Mouse (Mus musculus): ENCODE measurements around the gene Babam2. TPM values are rescaled to one million over a fixed set of nuclear protein-coding genes. Genes with fewer than 3 reads are reported as not detected.

Gene Babam2
- total RNA-seq (2021) = 10 to 100 TPM; 39.5 to 45.2 TPM
- long read RNA-seq, experiment 1, transcript Babam2-209 (12 exons, 1,888 nt) = major isoform, 33 of 37 reads
- long read RNA-seq, experiment 1, partial matches to known transcripts = 0 of 37 reads
- long read RNA-seq, experiment 1, other reads (novel, unspliced or antisense) = 4 of 37 reads
- long read RNA-seq, experiment 2, transcript Babam2-209 (12 exons, 1,888 nt) = major isoform, 24 of 30 reads
- long read RNA-seq, experiment 2, partial matches to known transcripts = 1 of 30 reads
- long read RNA-seq, experiment 2, other reads (novel, unspliced or antisense) = 5 of 30 reads

- intact Hi-C loops (cut with DNase I) = loop anchor here (1.0 to 5.0 kb wide), 5 partner anchors 100 to 438 kb away; partner anchors contain the start of genes Fosl2 and Mrpl33
- Histone ChIP-seq H3K27ac (peak within 1 kb of the TSS; percentile 98), H3K4me3 (peak within 1 kb of the TSS; percentile 94)
- peak; percentile 91 for DNase-seq (ENCODE audit: extremely low spot score in 1 of 2, low spot score in 2 of 2)
- no peak for TF ChIP-seq CTCF (IDR thresholded peaks at IDR 0.05)
These were observed at the start of gene Babam2 for GRCm38 (mm10) chr5:31697644-31698296. TSS of gene Babam2 (plus strand) at chr5:31697684.

- no peak for DNase-seq (ENCODE audit: extremely low spot score in 1 of 2, low spot score in 2 of 2)
- intact Hi-C loops (cut with DNase I) = no loop called here
- Histone ChIP-seq H3K4me3 (no peak overlapping the region), H3K27ac (no peak overlapping the region)
- no peak for TF ChIP-seq CTCF (IDR thresholded peaks at IDR 0.05)
These were observed 46.8 kb upstream of the Babam2 start for GRCm38 (mm10) chr5:31650518-31651288.

GRCm38 (mm10) chr5:31655688-31656190 is 41.7 kb upstream of the Babam2 start:
- TF ChIP-seq CTCF (IDR thresholded peaks at IDR 0.05) = no peak
- DNase-seq (ENCODE audit: extremely low spot score in 1 of 2, low spot score in 2 of 2) = no peak
- Histone ChIP-seq H3K27ac (no peak overlapping the region), H3K4me3 (no peak overlapping the region)
- intact Hi-C loops (cut with DNase I) = no loop called here

GRCm38 (mm10) chr5:31666176-31666575 is 31.3 kb upstream of the Babam2 start:
- no peak for DNase-seq (ENCODE audit: extremely low spot score in 1 of 2, low spot score in 2 of 2)
- no peak overlapping the region for H3K4me3 ChIP-seq
- TF ChIP-seq CTCF (IDR thresholded peaks at IDR 0.05) = no peak
- intact Hi-C loops (cut with DNase I) = no loop called here
- H3K27ac ChIP-seq = no peak overlapping the region

- no peak overlapping the region for H3K27ac ChIP-seq
- intact Hi-C loops (cut with DNase I) = no loop called here
- no peak for DNase-seq (ENCODE audit: extremely low spot score in 1 of 2, low spot score in 2 of 2)
- no peak for TF ChIP-seq CTCF (IDR thresholded peaks at IDR 0.05)
- H3K4me3 ChIP-seq = no peak overlapping the region
These were observed 29.0 kb upstream of the Babam2 start for GRCm38 (mm10) chr5:31668325-31668968.

GRCm38 (mm10) chr5:31669984-31670383 is 27.5 kb upstream of the Babam2 start:
- no peak for DNase-seq (ENCODE audit: extremely low spot score in 1 of 2, low spot score in 2 of 2)
- Histone ChIP-seq H3K4me3 (no peak overlapping the region), H3K27ac (no peak overlapping the region)
- intact Hi-C loops (cut with DNase I) = no loop called here
- TF ChIP-seq CTCF (IDR thresholded peaks at IDR 0.05) = no peak

GRCm38 (mm10) chr5:31671137-31671536 is 26.3 kb upstream of the Babam2 start:
- no peak for TF ChIP-seq CTCF (IDR thresholded peaks at IDR 0.05)
- intact Hi-C loops (cut with DNase I) = no loop called here
- H3K27ac ChIP-seq = no peak overlapping the region

DNA sequence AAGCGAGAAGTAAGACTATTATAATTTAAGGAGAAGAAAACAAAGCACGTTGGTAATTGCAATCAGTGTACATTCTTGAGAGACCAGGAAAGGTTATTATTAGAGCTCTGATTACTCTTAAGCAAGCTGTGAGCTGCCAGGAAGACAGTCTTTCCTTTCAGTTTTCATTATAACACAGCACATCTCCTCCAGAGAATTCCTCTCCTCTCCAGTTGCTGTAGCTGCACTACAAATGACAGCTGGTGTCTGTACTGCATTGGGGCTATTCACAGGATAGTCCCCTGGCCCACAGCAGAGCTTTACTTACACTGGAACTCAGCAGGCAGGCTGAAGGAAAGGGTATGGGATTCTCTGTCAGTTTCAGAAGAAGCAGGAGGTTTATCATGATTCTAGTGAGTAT is 24.1 kb upstream of the Babam2 start:
- TF ChIP-seq CTCF (IDR thresholded peaks at IDR 0.05) = no peak
- DNase-seq (ENCODE audit: extremely low spot score in 1 of 2, low spot score in 2 of 2) = no peak
- no peak overlapping the region for H3K4me3 ChIP-seq
- no peak overlapping the region for H3K27ac ChIP-seq
- intact Hi-C loops (cut with DNase I) = no loop called here

More at GRCm38 (mm10) chr5:31671137-31671536, 26.3 kb upstream of the Babam2 start:
- H3K4me3 ChIP-seq = no peak overlapping the region
- no peak for DNase-seq (ENCODE audit: extremely low spot score in 1 of 2, low spot score in 2 of 2)

DNA sequence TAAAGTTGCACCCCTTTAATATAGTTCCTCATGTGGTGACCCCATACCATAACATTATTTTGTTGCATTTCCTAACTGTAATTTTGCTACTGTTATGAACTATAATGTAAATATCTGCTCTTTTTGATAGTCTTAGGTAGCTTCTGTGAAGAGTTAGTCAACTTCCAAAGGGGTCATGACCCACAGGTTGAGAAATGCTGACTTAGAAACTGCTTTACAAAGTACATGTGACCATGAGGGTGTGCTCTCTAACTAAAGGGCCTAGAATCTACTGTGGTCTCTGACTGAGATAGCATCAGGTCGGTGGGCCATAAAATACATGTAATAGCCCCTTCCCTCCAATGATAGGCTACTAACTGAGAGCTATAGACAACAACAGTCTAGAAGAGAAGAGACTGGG is 19.5 kb upstream of the Babam2 start:
- Histone ChIP-seq H3K27ac (no peak overlapping the region), H3K4me3 (no peak overlapping the region)
- TF ChIP-seq CTCF (IDR thresholded peaks at IDR 0.05) = no peak
- intact Hi-C loops (cut with DNase I) = no loop called here
- no peak for DNase-seq (ENCODE audit: extremely low spot score in 1 of 2, low spot score in 2 of 2)

DNA sequence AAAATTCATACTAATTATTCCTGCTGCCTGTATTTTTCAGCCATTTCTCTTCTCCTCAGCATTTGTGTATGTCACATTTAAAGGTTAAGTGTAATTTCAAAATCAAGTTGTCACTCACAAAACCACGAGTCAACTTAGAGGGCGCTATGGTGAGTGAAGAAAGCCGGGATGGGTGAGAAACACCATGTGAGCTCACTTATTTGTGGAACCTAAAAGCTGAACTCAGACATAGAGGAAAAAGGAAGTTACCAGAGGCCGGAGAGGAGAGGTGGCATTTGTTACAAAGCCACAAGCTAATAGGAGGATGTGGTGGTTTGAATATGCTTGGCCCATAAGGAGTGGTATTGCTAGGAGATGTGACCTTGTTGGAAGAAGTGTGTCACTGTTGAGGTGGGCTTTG is 17.3 kb upstream of the Babam2 start:
- TF ChIP-seq CTCF (IDR thresholded peaks at IDR 0.05) = no peak

DNA sequence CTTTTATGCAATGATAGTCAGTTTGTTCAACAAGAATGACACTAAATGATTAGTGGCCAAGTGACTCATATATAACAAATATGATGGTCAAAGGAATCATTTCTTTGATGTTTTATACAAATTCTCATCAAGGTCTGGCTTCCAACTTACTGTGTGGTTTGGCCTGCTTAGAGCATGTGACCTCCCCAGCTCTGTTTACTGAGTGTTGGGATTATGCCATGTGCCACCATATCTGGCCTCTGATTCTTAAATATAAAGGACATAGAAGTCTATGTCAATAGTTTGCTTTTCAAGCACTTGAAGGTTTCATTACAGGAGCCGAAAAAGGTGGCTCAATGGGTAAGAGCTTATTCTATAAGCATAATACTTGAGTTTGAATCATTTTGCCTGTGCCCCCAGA is 15.2 kb upstream of the Babam2 start:
- H3K27ac ChIP-seq = no peak overlapping the region
- DNase-seq (ENCODE audit: extremely low spot score in 1 of 2, low spot score in 2 of 2) = no peak
- TF ChIP-seq CTCF (IDR thresholded peaks at IDR 0.05) = no peak
- intact Hi-C loops (cut with DNase I) = no loop called here
- no peak overlapping the region for H3K4me3 ChIP-seq

More for the DNA sequence above, 17.3 kb upstream of the Babam2 start:
- no peak for DNase-seq (ENCODE audit: extremely low spot score in 1 of 2, low spot score in 2 of 2)
- Histone ChIP-seq H3K4me3 (no peak overlapping the region), H3K27ac (no peak overlapping the region)
- intact Hi-C loops (cut with DNase I) = no loop called here

Data from left cerebral cortex, adult 2 months (tissue).